Mouse (Mus musculus) v-Abl transformed pro-B cells (cell line): Measurements from ENCODE around the gene Dapk1.

Experiments used
- in situ Hi-C, 2 experiments: fragments of 400-800 bp; cut with MboI; formaldehyde crosslinking; loops; one replicate each; pipeline ENCODE4 v1.15.1; 2025; ENCODE audit not compliant: unreplicated experiment in 2 of 2

Dapk1 gene

GRCm38 (mm10) chr13:60660711-60661261 is 59.0 kb downstream of the Dapk1 start:
- in situ Hi-C loops: no loop called here

- in situ Hi-C loops: no loop called here
Measured at GRCm38 (mm10) chr13:60662493-60663177, 60.9 kb downstream of the Dapk1 start.

- in situ Hi-C loops: no loop called here
Measured at GRCm38 (mm10) chr13:60664058-60664457, 62.3 kb downstream of the Dapk1 start.

GRCm38 (mm10) chr13:60664816-60665215 is 63.1 kb downstream of the Dapk1 start:
- in situ Hi-C loops: no loop called here

- in situ Hi-C loops: no loop called here
Measured at GRCm38 (mm10) chr13:60665402-60665801, 63.7 kb downstream of the Dapk1 start.

- in situ Hi-C loops: no loop called here
Measured at GRCm38 (mm10) chr13:60668036-60668435, 66.3 kb downstream of the Dapk1 start.

- in situ Hi-C loops: no loop called here
Measured at GRCm38 (mm10) chr13:60670605-60671004, 68.9 kb downstream of the Dapk1 start.

GRCm38 (mm10) chr13:60671235-60671634 is 69.5 kb downstream of the Dapk1 start:
- in situ Hi-C loops: no loop called here

- in situ Hi-C loops: no loop called here
Measured at GRCm38 (mm10) chr13:60672287-60672686, 70.5 kb downstream of the Dapk1 start.

- in situ Hi-C loops: no loop called here
Measured at GRCm38 (mm10) chr13:60672882-60673675, 71.3 kb downstream of the Dapk1 start.

GRCm38 (mm10) chr13:60674301-60674700 is 72.6 kb downstream of the Dapk1 start:
- in situ Hi-C loops: no loop called here

GRCm38 (mm10) chr13:60674911-60675310 is 73.2 kb downstream of the Dapk1 start:
- in situ Hi-C loops: no loop called here

- in situ Hi-C loops: no loop called here
Measured at GRCm38 (mm10) chr13:60675416-60675815, 73.7 kb downstream of the Dapk1 start.

GRCm38 (mm10) chr13:60678912-60679311 is 77.2 kb downstream of the Dapk1 start:
- in situ Hi-C loops: no loop called here

GRCm38 (mm10) chr13:60682714-60683695 is 81.3 kb downstream of the Dapk1 start:
- in situ Hi-C loops: no loop called here

GRCm38 (mm10) chr13:60684050-60684760 is 82.5 kb downstream of the Dapk1 start:
- in situ Hi-C loops: no loop called here

- in situ Hi-C loops: no loop called here
Measured at GRCm38 (mm10) chr13:60684806-60685205, 83.1 kb downstream of the Dapk1 start.

GRCm38 (mm10) chr13:60685216-60685615 is 83.5 kb downstream of the Dapk1 start:
- in situ Hi-C loops: no loop called here

GRCm38 (mm10) chr13:60686024-60686663 is 84.4 kb downstream of the Dapk1 start:
- in situ Hi-C loops: no loop called here
